21 mouse cellular contexts compared by ENCODE assay signal in the genomic region with DNA sequence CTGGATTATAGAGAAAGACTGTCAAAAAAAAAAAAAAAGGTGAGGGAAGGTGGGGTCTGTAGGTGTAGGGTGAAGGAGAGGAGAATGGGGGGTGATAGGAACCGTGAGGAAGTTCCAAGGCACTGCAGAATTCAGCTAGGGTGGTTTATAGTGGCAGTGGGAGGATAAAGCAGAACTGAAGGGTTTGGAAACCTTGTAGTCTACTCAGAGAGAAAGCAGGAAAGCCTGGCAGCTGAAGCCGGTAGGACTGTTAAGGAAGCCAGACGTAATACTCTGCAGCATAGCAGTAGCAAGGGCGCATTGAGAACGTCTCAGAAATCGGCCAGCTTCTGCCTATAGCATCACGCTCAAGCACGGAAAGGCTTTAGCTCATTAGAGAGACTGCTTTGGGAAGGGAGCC. TPM values are rescaled to one million over a fixed set of nuclear protein-coding genes. Genes with fewer than 3 reads are reported as not detected.
A peak's percentile ranks its signal among the peaks of the same experiment; 100 is the strongest.
DNase-seq lines count a peak whose midpoint lies in the region; ATAC-seq and TF ChIP-seq lines count a peak whose summit lies in the region.
"Had no signal": no experiment of that assay in that cellular context is flagged by ENCODE, and none has a peak within 500 bp of the region (broad histone marks: within the 10 kb centered on the region; RNA-seq: fewer than 3 reads in every experiment).

No protein-coding gene starts in this region.

- intact Hi-C loops in left cerebral cortex, postnatal 14 days (cut with DNase I) = no loop called here
- intact Hi-C loops in left cerebral cortex, postnatal 10 days (cut with DNase I) = no loop called here

- TF ChIP-seq POLR2A in lung, adult 2 months (IDR thresholded peaks at IDR 0.05; ENCODE audit: borderline replicate concordance, extremely low read depth, low read depth, low read length) = no peak

- DNase-seq in left cerebral cortex, postnatal 14 days (ENCODE audit: low spot score in 2 of 2) = peak; percentile 23 to 30
- DNase-seq in left cerebral cortex, postnatal 10 days (ENCODE audit: extremely low spot score in 1 of 2, low spot score in 2 of 2) = no peak
- peak; percentile 11 for DNase-seq in lung, postnatal 36 days
- DNase-seq in lung, adult 2 months = no peak
- no peak for DNase-seq in kidney, adult 9 months
- DNase-seq: adrenal gland, adult 2 months; adrenal gland, postnatal 25 days; cerebellum, adult 2 months; cerebellum, postnatal 10 days; embryo, embryonic 11 days; gastrocnemius, postnatal 36 days; heart, adult 18-20 months; heart, postnatal 10 days; heart, postnatal 4 days had no signal

- peaks cover 2% of the 10 kb centered on the region; the same call in 1 of the 2 replicates for H3K4me1 ChIP-seq in lung, adult 2 months (ENCODE audit: control insufficient read depth, insufficient read depth, low read length)
- H3K4me1 ChIP-seq: forebrain, embryonic 15.5 days; hindbrain, embryonic 12.5 days had no signal

- 0 out of 2 replicates have a peak, but pooled peaks have one; percentile 32 for ATAC-seq in common myeloid progenitor, adult 5-6 weeks (replicated peaks; ENCODE audit: low read depth, poor library complexity, severe bottlenecking)
- ATAC-seq in megakaryocyte progenitor cell, adult 5-6 weeks (replicated peaks; ENCODE audit: poor library complexity) = peak; percentile 72
- ATAC-seq: forebrain, embryonic 15.5 days; hindbrain, embryonic 16.5 days had no signal

- no peak overlapping the region for H3K4me3 ChIP-seq in lung, adult 2 months (replicated peaks; ENCODE audit: extremely low read depth, low read depth, low read length)
- H3K4me3 ChIP-seq: embryonic facial prominence, embryonic 15.5 days; forebrain, embryonic 15.5 days; heart, embryonic 10.5 days; hindbrain, embryonic 12.5 days had no signal

- WGBS in lung, adult 2 months = 75% methylated on average over 8 of the region's 8 CpGs

- TF ChIP-seq CTCF in lung, adult 2 months (IDR thresholded peaks at IDR 0.05; ENCODE audit: insufficient read depth, low read length) = no peak

RNA-seq across cellular contexts. Expression of gene Scap, which starts 8.9 kb away (rescaled TPM):
- total RNA-seq in left cerebral cortex, postnatal 14 days (2021) = 100 to 1,000 TPM in 1 of 2 experiments, 10 to 100 TPM in 1; 92.2 to 114 TPM
- 100 to 1,000 TPM in 1 of 2 experiments, 10 to 100 TPM in 1; 98.0 to 106 TPM for total RNA-seq in left cerebral cortex, postnatal 10 days (2021)
- 36.7 and 42.1 TPM in 2 replicates for polyA plus RNA-seq in lung, adult 2 months (2012; rRNA removed)
- total RNA-seq in common myeloid progenitor, adult 5-6 weeks (2017) = 23.6 and 27.4 TPM in 2 replicates
- total RNA-seq in megakaryocyte progenitor cell, adult 5-6 weeks (2015) = 26.1 and 33.6 TPM in 2 replicates
- 22.1 and 29.4 TPM in 2 replicates for total RNA-seq in megakaryocyte progenitor cell, adult 5-6 weeks (2017)

RNA-seq across cellular contexts. Expression of gene Elp6, which starts 37.0 kb away (rescaled TPM):
- 10 to 100 TPM; 12.1 to 14.3 TPM for total RNA-seq in left cerebral cortex, postnatal 14 days (2021)
- 10 to 100 TPM; 13.0 to 13.6 TPM for total RNA-seq in left cerebral cortex, postnatal 10 days (2021)
- 6.2 and 8.2 TPM in 2 replicates for polyA plus RNA-seq in lung, adult 2 months (2012; rRNA removed)
- 3.8 and 6.4 TPM in 2 replicates for total RNA-seq in common myeloid progenitor, adult 5-6 weeks (2017)
- 9.9 and 12.1 TPM in 2 replicates for total RNA-seq in megakaryocyte progenitor cell, adult 5-6 weeks (2015)
- 9.3 and 9.4 TPM in 2 replicates for total RNA-seq in megakaryocyte progenitor cell, adult 5-6 weeks (2017)

Comparison
In these comparisons a context has a peak if more than half of its experiments do, and no peak if none do; other contexts are left out.
1. DNase-seq: peak in left cerebral cortex, postnatal 14 days (2 of 2) and lung, postnatal 36 days (single experiment); none in left cerebral cortex, postnatal 10 days (0 of 2), lung, adult 2 months (single experiment) and kidney, adult 9 months (single experiment).